Mouse (Mus musculus) hindbrain, postnatal 0 days (tissue): ENCODE results near the gene Ndufaf2. TPM values are rescaled to one million over a fixed set of nuclear protein-coding genes. Genes with fewer than 3 reads are reported as not detected.

Experiments used
- ATAC-seq: fragments of 200-750 bp; cut with Nextera tagmentation; 2 replicates; pipeline ENCODE4 v1.8.0; 2017; ENCODE audit warnings: mild to moderate bottlenecking, moderate TSS enrichment, moderate library complexity
- DNase-seq: peaks from one replicate; pipeline ENCODE4 v3.0.0-alpha.2; 2015; ENCODE audit warnings: low spot score
- H3K27ac ChIP-seq: fragments of 300-500 bp; sonication (generic); 2 replicates; pipeline ENCODE4 v1.5.1; 2014; ENCODE audit warnings: mild to moderate bottlenecking
- H3K27me3 ChIP-seq: fragments of 300-500 bp; sonication (generic); 2 replicates; pipeline ENCODE4 v1.6.1; 2014; ENCODE audit warnings: low read length, mixed read lengths; ENCODE audit not compliant: insufficient read depth
- H3K36me3 ChIP-seq: fragments of 300-500 bp; sonication (generic); 2 replicates; pipeline ENCODE4 v1.6.1; 2014; ENCODE audit warnings: low read length, mixed read lengths; ENCODE audit not compliant: insufficient read depth
- H3K4me1 ChIP-seq: fragments of 300-500 bp; sonication (generic); 2 replicates; pipeline ENCODE4 v1.6.1; 2014; ENCODE audit warnings: antibody characterized with exemption, low read length, mixed read lengths; ENCODE audit not compliant: insufficient read depth
- H3K4me2 ChIP-seq: fragments of 300-500 bp; sonication (generic); 2 replicates; pipeline ENCODE4 v1.6.1; 2014; ENCODE audit warnings: low read depth, mild to moderate bottlenecking, low read length, moderate library complexity, mixed read lengths
- H3K4me3 ChIP-seq: fragments of 300-500 bp; sonication (generic); 2 replicates; pipeline ENCODE4 v1.5.1; 2014; ENCODE audit warnings: low read length
- H3K9ac ChIP-seq: fragments of 300-500 bp; sonication (generic); replicated peaks from 2 replicates; pipeline ENCODE4 v1.6.1; 2014; ENCODE audit warnings: mild to moderate bottlenecking, low read length, moderate library complexity, mixed read lengths
- H3K9me3 ChIP-seq: fragments of 300-500 bp; sonication (generic); 2 replicates; pipeline ENCODE4 v1.6.1; 2016; ENCODE audit warnings: low read length, mixed read lengths
- CTCF ChIP-seq: IDR thresholded peaks from 2 replicates; pipeline ENCODE4 v1.5.1; 2016; ENCODE audit warnings: antibody characterized with exemption, control low read depth, low read depth
- WGBS: fragments of 180-500 bp; shearing (Covaris S2); extraction: QIAGEN DNeasy Blood & Tissue Kit; methylation state at CpG from one replicate; pipeline ENCODE4 v1.1.7; 2014; 5-methylcytosine and 5-hydroxymethylcytosine counted together
- polyA plus RNA-seq: library from polyadenylated mRNA; unstranded; fragments of >200 nt; fragmentation: Nextera tagmentation; extraction: Ambion mirVana; gene quantifications from 2 replicates; pipeline ENCODE4 v1.2.1, GENCODE M21; 2015
- total RNA-seq: library from RNA; depleted of rRNA; stranded (reverse); fragments of >200 nt; gene quantifications from 2 replicates; pipeline ENCODE4 v1.2.3, GENCODE M21; 2014

Gene Ndufaf2
- total and polyA plus RNA-seq, 2 experiments from 2014 or later, result 8.2 to 74.9 TPM

DNA sequence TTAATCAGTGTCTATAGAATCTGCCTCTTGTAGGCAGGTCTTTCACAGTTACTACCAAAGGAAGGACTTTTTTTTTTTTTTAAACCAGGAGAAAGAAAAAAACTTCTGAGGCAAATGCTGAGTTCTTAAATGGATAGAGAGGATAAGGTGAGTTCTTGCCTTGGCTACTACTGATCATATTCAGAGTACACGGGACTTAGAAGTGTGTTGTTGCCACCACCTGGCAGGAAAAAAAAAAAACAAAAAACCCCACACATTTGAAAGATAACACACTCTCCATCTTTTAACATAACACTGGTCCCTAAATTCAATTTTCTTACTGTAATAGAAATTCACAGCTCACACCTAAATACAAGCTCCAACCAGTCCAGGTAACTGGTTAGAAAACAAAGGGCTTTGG, 30.5 kb downstream of the Ndufaf2 start:
- H3K4me2 ChIP-seq, result no peak overlapping the region

DNA sequence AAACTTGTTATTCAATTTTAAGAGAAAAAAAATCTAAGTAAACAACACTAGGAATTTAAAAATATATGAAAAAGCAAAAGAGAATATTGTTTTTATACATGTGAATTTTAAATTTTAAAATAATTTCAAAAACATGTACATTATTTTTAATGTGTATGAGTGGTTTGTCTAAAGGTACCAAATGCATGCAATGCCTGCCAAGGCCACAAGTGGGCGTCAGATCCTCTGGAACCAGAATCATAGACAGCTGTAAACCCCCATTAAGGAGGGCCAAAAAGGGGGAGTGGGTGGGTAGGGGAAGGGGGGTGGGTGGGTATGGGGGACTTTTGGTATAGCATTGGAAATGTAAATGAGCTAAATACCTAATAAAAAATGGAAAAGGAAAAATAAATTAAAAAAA, 31.3 kb downstream of the Ndufaf2 start:
- Histone ChIP-seq H3K27ac (no peak overlapping the region), H3K4me2 (no peak overlapping the region), H3K4me1 (no peaks in the 10 kb centered on the region), H3K4me3 (no peak overlapping the region), H3K27me3 (no peaks in the 10 kb centered on the region), H3K36me3 (no peaks in the 10 kb centered on the region), H3K9ac (no peak overlapping the region), H3K9me3 (no peaks in the 10 kb centered on the region)
- WGBS, result 5% methylated on average over 1 of the region's 1 CpGs
- TF ChIP-seq CTCF, result peak; percentile 67
- DNase-seq, result peak; percentile 68
- no peak for ATAC-seq

More for the DNA sequence above, 30.5 kb downstream of the Ndufaf2 start:
- no peak overlapping the region for H3K27ac ChIP-seq
- no peak overlapping the region for H3K4me3 ChIP-seq
- no peak for TF ChIP-seq CTCF
- H3K27me3 ChIP-seq, result no peaks in the 10 kb centered on the region
- WGBS, result 24% methylated on average over 1 of the region's 1 CpGs
- H3K36me3 ChIP-seq, result no peaks in the 10 kb centered on the region
- DNase-seq (no peak), ATAC-seq (no peak)
- H3K4me1 ChIP-seq, result no peaks in the 10 kb centered on the region
- H3K9me3 ChIP-seq, result no peaks in the 10 kb centered on the region
- H3K9ac ChIP-seq, result no peak overlapping the region

DNA sequence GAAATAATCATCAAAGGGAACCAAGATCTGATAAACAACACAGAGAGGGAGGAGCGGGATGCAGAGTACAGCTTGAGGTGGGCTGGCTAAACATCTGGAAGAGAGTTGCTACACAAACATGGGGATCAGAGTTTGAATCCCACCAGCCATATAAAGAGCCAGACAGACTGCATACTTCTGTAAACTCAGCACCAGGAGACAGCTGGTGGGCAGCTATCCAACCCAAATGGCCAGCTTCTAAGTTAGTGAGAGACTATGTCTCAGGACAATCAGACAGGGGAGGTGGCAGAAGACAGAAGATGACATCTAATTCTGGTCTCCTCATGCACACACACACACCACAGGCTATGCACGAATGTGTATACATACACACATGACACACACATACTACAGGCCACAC, 32.2 kb downstream of the Ndufaf2 start:
- no peak overlapping the region for H3K9ac ChIP-seq
- H3K27me3 ChIP-seq, result no peaks in the 10 kb centered on the region
- no peaks in the 10 kb centered on the region for H3K4me1 ChIP-seq
- no peak for DNase-seq
- no peak for TF ChIP-seq CTCF
- no peak overlapping the region for H3K27ac ChIP-seq
- H3K4me2 ChIP-seq, result no peak overlapping the region
- no peak overlapping the region for H3K4me3 ChIP-seq
- H3K36me3 ChIP-seq, result no peaks in the 10 kb centered on the region
- H3K9me3 ChIP-seq, result no peaks in the 10 kb centered on the region
- 98% methylated on average over 2 of the region's 2 CpGs for WGBS
- ATAC-seq, result no peak

DNA sequence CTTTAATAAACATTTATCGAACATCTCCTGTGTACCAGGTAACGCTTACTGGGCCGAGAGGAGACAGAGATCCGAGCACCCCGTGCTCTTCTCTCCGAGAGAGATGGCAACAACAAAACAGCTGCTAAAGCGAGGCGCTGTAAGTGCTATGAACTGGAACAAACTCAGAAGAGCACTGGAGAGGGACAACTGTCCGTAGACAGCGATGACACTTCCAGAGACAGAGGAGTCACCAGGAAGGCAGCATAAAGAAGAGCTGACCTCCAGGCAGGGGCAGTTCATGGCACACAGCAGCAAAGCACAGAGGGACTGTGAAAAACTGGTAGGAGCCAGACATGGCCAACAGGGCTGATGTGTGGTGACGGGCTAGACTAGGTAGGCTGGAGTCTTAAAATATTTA, 34.3 kb downstream of the Ndufaf2 start:
- no peak overlapping the region for H3K27ac ChIP-seq

DNA sequence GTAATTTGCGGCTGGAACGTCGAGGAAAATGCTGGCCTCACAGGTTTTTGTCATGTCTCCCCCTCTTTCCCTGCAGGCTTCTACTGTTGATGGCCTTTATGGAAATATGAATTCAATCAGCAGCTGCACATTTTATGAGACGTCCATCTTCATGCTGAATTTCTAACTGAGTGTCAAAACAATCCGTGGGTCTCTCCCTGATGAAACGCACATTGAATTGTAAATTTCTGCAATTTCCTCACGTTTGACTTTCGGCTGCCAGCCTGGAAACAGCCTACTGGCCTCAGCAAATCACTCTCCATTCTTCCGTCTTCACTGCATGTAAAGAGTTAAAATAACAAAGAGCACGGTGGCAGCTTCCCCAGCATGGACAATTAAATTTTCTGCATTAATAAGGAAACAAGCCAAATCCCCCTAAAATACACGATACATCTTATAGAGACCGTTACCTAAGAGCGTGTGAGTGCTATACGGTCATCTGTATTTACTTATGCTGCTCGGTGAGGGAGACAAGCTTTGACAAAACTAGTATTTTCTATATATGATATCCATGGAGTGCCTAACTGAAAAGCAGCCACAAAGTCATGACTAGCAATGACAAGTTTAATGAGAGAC, 35.2 kb downstream of the Ndufaf2 start:
- no peaks in the 10 kb centered on the region for H3K9me3 ChIP-seq
- no peak for TF ChIP-seq CTCF
- H3K9ac ChIP-seq, result peak overlapping the region; percentile 33; the same call in 1 of the 2 replicates
- peak overlapping the region; percentile 4; the same call in 1 of the 2 replicates for H3K4me3 ChIP-seq
- no peaks in the 10 kb centered on the region for H3K4me1 ChIP-seq
- 23% methylated on average over 15 of the region's 15 CpGs for WGBS
- H3K27ac ChIP-seq, result no peak overlapping the region
- no peaks in the 10 kb centered on the region for H3K36me3 ChIP-seq
- H3K27me3 ChIP-seq, result no peaks in the 10 kb centered on the region
- DNase-seq (no peak), ATAC-seq (no peak)
- H3K4me2 ChIP-seq, result peak overlapping the region; percentile 47

More for the DNA sequence above, 34.3 kb downstream of the Ndufaf2 start:
- Histone ChIP-seq H3K36me3 (no peaks in the 10 kb centered on the region), H3K4me2 (peak overlapping the region; percentile 40), H3K4me3 (no peak overlapping the region), H3K9ac (no peak overlapping the region), H3K27me3 (no peaks in the 10 kb centered on the region), H3K9me3 (no peaks in the 10 kb centered on the region), H3K4me1 (no peaks in the 10 kb centered on the region)
- TF ChIP-seq CTCF, result no peak
- 50% methylated on average over 11 of the region's 11 CpGs for WGBS
- DNase-seq (no peak), ATAC-seq (no peak)

DNA sequence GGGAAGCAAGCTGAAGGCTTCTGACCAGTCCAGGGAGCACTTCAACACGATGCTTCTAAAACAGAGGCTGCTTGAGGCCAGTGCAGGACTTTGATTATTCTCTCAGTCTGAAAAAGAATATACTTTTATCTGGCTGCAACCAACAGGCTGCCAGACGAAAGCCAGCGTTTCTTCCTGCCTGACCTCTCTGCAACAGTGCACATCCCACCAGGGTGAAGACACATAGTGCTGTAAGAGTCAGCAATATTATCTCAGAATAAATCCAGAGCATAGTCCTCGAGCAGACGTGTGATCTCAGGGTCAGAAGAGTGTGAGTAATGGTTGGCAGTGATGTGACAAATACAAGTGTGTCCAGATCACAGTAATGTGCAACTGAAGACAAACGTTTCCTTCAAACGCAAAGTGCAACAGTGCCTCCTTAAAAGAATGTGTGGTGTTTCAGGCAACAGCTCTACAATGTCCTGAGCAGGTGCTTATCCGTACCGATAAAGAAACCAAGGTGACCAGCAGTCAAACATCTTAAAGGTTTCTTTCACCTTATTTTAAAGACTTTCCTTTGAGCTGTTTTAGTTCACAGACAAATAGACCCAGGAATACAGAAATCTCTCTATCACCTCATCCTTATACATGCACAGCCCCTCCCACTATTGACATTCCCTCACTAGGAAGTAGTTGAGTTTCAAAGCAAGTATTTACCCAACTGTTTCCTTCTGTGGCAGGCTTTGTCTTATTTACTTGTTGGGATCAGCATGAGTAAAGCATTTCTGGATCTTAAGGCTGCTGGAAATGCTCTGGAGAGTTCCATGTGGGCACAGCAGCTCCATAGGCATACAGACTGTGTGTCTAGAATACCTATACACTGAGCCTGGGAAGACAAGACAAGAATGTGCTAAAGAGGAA, 38.8 kb downstream of the Ndufaf2 start:
- Histone ChIP-seq H3K4me2 (no peak overlapping the region), H3K36me3 (no peaks in the 10 kb centered on the region), H3K4me3 (no peak overlapping the region), H3K9ac (no peak overlapping the region), H3K4me1 (no peaks in the 10 kb centered on the region), H3K9me3 (no peaks in the 10 kb centered on the region), H3K27me3 (no peaks in the 10 kb centered on the region), H3K27ac (no peak overlapping the region)
- DNase-seq (no peak), ATAC-seq (no peak)
- WGBS, result 76% methylated on average over 9 of the region's 9 CpGs
- no peak for TF ChIP-seq CTCF

DNA sequence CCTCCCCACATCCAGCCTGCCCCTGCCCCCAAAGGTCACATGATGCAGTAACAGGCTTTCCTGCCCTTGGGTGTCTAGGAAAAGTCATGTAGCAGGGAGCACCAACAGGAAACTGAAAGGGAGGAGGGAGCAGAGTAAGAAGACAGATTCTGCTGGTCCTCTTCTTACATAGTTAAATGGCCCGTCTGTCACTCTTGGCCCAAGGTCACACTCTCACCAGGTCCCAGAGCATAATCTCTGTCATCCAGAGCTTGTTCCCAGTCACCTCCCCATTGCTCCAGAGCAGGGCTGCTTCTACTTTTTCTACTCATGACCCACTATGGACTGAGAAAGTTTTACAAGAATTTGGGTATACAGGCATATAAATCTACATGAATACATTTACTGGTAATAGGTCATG, 40.2 kb downstream of the Ndufaf2 start:
- Histone ChIP-seq H3K4me1 (no peaks in the 10 kb centered on the region), H3K36me3 (no peaks in the 10 kb centered on the region), H3K4me2 (no peak overlapping the region), H3K4me3 (no peak overlapping the region), H3K27me3 (no peaks in the 10 kb centered on the region), H3K9me3 (no peaks in the 10 kb centered on the region), H3K9ac (no peak overlapping the region), H3K27ac (no peak overlapping the region)
- ATAC-seq (no peak), DNase-seq (no peak)
- TF ChIP-seq CTCF, result no peak
- WGBS, result 40% methylated on average over 1 of the region's 1 CpGs
